Mouse (Mus musculus) brain, embryonic 14.5 days (tissue): ENCODE measurements around the gene Zfhx3.

ENCODE experiments used
- CTCF ChIP-seq: fragments of 200-500 bp; IDR thresholded peaks from 2 replicates; pipeline ENCODE4 v1.5.1; 2012; ENCODE audit warnings: inconsistent platforms, mild to moderate bottlenecking, moderate library complexity, borderline replicate concordance; ENCODE audit not compliant: insufficient read depth, insufficient read length; ENCODE audit errors: extremely low read depth
- POLR2A ChIP-seq: fragments of 200-500 bp; IDR thresholded peaks from 2 replicates; pipeline ENCODE4 v1.6.1; 2012; ENCODE audit warnings: mild to moderate bottlenecking, inconsistent platforms, borderline replicate concordance; ENCODE audit not compliant: poor library complexity, insufficient read depth, insufficient read length, severe bottlenecking; ENCODE audit errors: extremely low read depth

- no peak for TF ChIP-seq CTCF
- TF ChIP-seq POLR2A = no peak
Measured at GRCm38 (mm10) chr8:108966041-108966440, 1023.6 kb downstream of the Zfhx3 start.
